Mouse (Mus musculus) midbrain, embryonic 10.5 days (tissue): ENCODE results near the gene Ngfr. TPM values are rescaled to one million over a fixed set of nuclear protein-coding genes. Genes with fewer than 3 reads are reported as not detected.
A peak's percentile ranks its signal among the peaks of the same experiment; 100 is the strongest.

Source experiments
- DNase-seq: peaks from one replicate; pipeline ENCODE4 v3.0.0-alpha.2; 2017; ENCODE audit warnings: low spot score
- H3K27ac ChIP-seq: fragments of 300-500 bp; sonication (generic); replicated peaks from 2 replicates; pipeline ENCODE4 v1.5.1; 2016; ENCODE audit warnings: mild to moderate bottlenecking
- H3K27me3 ChIP-seq: fragments of 300-500 bp; sonication (generic); 2 replicates; pipeline ENCODE4 v1.6.1; 2016; ENCODE audit warnings: low read depth, mild to moderate bottlenecking; ENCODE audit not compliant: poor library complexity, severe bottlenecking
- H3K36me3 ChIP-seq: fragments of 300-500 bp; sonication (generic); 2 replicates; pipeline ENCODE4 v1.6.1; 2016; ENCODE audit warnings: mild to moderate bottlenecking, moderate library complexity
- H3K4me1 ChIP-seq: fragments of 300-500 bp; sonication (generic); 2 replicates; pipeline ENCODE4 v1.6.1; 2016
- H3K4me3 ChIP-seq: fragments of 300-500 bp; sonication (generic); 2 replicates; pipeline ENCODE4 v1.5.1; 2016; ENCODE audit warnings: mild to moderate bottlenecking, moderate library complexity
- H3K9me3 ChIP-seq: fragments of 300-500 bp; sonication (generic); replicated peaks from 2 replicates; pipeline ENCODE4 v1.6.1; 2016; ENCODE audit warnings: mild to moderate bottlenecking
- WGBS: fragments of 180-500 bp; shearing (Covaris S2); methylation state at CpG from one replicate; pipeline ENCODE4 v1.1.7; 2016; 5-methylcytosine and 5-hydroxymethylcytosine counted together
- polyA plus RNA-seq: library from polyadenylated mRNA; unstranded; fragments of >200 nt; fragmentation: Nextera tagmentation; extraction: Ambion mirVana; gene quantifications from 2 replicates; pipeline ENCODE4 v1.2.1, GENCODE M21; 2016

The Ngfr gene
- polyA plus RNA-seq, 1 experiment from 2014 or later = 17.9 TPM

- no peaks in the 10 kb centered on the region; the same call in 1 of the 2 replicates for H3K4me1 ChIP-seq
- no peaks in the 10 kb centered on the region for H3K27me3 ChIP-seq
- no peak for DNase-seq
- no peaks in the 10 kb centered on the region for H3K36me3 ChIP-seq
- no peak overlapping the region for H3K27ac ChIP-seq
- no peak overlapping the region for H3K4me3 ChIP-seq
- WGBS = 89% methylated on average over 12 of the region's 12 CpGs
- no peaks in the 10 kb centered on the region for H3K9me3 ChIP-seq
Observed at GRCm38 (mm10) chr11:95550301-95551021, 37.1 kb downstream of the Ngfr start.

- peaks cover 6% of the 10 kb centered on the region for H3K4me1 ChIP-seq
- no peaks in the 10 kb centered on the region for H3K9me3 ChIP-seq
- H3K27me3 ChIP-seq = peaks cover under 1% of the 10 kb centered on the region; the same call in 1 of the 2 replicates
- H3K27ac ChIP-seq = no peak overlapping the region
- H3K4me3 ChIP-seq = no peak overlapping the region
- 69% methylated on average over 10 of the region's 10 CpGs for WGBS
- H3K36me3 ChIP-seq = no peaks in the 10 kb centered on the region
- DNase-seq = no peak
Observed at GRCm38 (mm10) chr11:95546021-95546782, 41.3 kb downstream of the Ngfr start.

DNA sequence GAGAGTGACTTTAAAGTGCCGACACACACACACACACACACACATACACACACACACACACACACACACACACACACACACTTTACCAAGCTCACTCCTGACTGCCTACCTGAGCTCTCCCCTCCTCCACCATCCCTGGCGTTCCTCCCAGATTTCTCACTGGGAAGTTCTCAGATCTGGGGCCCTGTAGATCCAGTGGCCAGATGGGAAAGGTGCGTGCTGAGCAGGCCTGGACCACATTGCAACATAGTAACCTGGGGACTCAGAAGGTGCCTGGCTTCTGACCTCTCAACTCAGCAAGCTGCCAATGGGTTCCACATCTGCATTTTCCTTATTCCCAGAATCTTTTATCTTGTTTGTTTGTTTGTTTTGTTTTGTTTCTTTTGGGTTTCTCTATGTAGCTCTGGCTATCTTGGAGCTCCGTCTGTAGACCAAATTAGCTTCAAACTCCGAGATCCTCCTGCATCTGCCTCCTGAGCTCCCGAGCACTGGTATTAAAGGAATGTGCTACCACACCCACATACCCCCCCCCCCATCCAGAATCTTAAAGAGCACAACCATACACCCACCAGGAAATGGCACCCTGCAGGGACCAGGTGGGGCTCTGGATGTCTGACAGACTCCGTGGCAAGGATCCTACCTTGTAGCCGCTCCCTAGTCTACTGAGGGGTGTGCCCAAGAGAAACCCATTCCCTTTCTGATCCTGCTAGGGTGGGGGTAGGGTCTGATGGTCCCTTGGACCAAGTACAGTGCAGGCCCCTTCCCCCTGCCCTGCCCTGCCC lies 42.8 kb downstream of the Ngfr start:
- WGBS = 87% methylated on average over 8 of the region's 8 CpGs
- no peaks in the 10 kb centered on the region for H3K36me3 ChIP-seq
- peaks cover 15% of the 10 kb centered on the region for H3K27me3 ChIP-seq
- H3K27ac ChIP-seq = 0 out of 2 replicates have a peak overlapping the region, but pooled peaks have one; percentile 9
- no peak for DNase-seq
- H3K4me3 ChIP-seq = no peak overlapping the region
- H3K9me3 ChIP-seq = no peaks in the 10 kb centered on the region
- H3K4me1 ChIP-seq = peaks cover 20% of the 10 kb centered on the region

DNA sequence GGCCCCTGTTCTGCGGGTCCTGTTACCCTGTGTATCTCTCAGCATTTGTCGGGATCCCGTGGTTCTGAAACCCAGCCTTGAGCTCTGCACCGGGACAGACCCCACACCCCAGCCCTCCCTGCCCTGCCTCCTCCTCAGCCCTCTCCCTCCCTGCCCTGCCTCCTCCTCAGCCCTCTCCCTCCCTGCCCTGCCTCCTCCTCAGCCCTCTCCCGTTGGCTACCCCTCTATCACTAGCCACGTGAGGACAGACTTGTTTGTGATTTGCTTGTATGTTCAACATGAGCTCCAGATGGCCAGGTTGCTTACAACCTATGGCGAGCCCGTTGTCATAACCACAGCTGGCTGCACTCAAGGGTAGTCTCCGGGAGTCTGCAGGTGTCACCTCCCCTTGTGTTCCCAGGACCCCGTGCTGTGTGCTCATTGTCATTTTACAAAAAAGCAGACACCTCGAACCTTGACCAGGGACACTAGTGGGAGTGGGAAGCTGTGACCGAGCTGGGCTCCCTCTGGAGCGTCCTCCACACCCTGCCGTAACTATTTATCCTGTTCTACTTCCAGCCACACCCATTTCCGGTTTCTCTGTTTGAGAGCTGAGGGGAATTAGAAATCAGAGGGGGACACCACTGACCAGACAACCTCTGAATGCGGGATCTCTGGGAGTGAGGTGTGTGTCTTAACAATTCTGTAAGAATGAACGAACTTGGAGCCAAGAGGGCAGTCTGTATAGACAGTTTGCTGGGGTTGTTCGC lies 46.7 kb downstream of the Ngfr start:
- H3K4me1 ChIP-seq = peaks cover 31% of the 10 kb centered on the region
- 39% methylated on average over 18 of the region's 18 CpGs for WGBS
- no peaks in the 10 kb centered on the region for H3K9me3 ChIP-seq
- H3K4me3 ChIP-seq = no peak overlapping the region
- H3K27me3 ChIP-seq = peaks cover 18% of the 10 kb centered on the region
- H3K36me3 ChIP-seq = no peaks in the 10 kb centered on the region
- no peak for DNase-seq
- peak overlapping the region; percentile 30; the same call in 1 of the 2 replicates for H3K27ac ChIP-seq

DNA sequence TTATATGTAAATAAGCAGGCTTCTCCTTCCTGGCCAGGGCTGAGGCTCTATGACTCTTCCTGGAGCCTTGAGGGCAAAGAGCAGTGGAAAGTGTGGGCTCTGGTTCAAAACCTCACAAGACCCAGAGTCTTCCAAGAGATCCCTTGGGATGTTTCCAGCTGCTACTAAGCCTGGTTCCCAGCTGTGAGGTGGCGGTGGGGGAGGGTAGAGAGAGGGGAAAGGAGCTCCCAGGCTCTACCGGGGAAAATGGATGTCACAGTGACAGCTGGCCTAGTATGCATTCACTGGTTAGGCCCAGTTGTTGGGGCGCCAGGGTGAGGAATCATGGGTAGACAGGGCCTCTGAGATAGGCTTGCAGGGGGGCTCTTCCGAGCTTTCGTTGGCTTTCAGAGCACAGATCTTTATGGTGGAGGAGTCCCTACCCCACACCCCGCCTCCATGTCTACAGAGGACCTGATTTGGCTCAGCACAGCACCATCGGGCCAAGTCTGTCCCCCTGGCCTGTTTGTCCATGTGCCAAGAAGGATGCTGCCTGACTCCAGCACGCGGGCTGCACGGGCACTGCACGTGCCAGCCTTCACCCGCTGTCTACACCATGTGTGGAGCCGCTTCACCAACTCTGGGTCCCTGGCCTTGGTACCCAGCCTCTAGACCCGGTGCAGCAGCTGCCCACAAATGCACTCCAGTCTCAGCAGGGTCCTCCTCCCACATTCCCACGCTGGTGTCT lies 49.0 kb downstream of the Ngfr start:
- H3K27ac ChIP-seq = peak overlapping the region; percentile 34; the same call in 1 of the 2 replicates
- WGBS = 78% methylated on average over 15 of the region's 15 CpGs
- H3K4me1 ChIP-seq = peaks cover 44% of the 10 kb centered on the region
- DNase-seq = no peak
- H3K9me3 ChIP-seq = no peaks in the 10 kb centered on the region
- no peaks in the 10 kb centered on the region for H3K36me3 ChIP-seq
- peaks cover 36% of the 10 kb centered on the region for H3K27me3 ChIP-seq
- no peak overlapping the region for H3K4me3 ChIP-seq

DNA sequence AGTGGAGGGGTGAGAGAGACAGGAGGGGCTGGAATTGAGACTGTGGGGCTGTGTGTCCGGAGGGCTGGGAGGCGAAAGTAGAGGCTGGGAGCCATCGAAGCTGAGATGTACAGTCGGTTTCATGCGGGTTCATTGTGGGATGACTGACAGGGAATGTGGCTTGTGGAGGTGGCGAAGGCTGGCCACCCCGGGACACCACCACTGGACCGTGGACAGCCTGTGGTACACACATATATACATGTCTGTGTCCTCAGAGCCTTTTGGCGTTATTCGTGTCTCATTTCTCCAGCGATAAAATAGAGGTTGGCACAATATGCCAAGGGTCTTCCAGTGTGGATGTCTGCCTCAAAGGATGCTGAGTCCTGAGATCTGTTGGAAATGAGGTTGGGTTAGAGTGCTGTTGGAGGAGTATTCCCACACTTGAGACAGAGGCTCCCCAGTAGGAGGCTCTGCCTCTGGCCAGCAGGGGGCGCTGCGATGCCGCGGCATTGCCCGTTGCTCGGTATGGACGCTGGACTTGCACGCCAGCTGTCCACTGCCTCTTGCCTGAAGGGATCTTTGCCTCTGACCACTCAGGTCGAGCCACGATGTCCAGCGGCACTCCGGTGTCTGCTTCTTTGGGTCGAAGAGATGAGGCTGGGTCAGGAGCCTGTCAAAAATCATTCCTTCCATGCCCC lies 53.9 kb downstream of the Ngfr start:
- no peaks in the 10 kb centered on the region for H3K36me3 ChIP-seq
- peaks cover 17% of the 10 kb centered on the region for H3K27me3 ChIP-seq
- H3K27ac ChIP-seq = peak overlapping the region; percentile 52; the same call in 1 of the 2 replicates
- peak; percentile 92 for DNase-seq
- WGBS = 22% methylated on average over 24 of the region's 24 CpGs
- no peaks in the 10 kb centered on the region for H3K9me3 ChIP-seq
- H3K4me1 ChIP-seq = peaks cover 22% of the 10 kb centered on the region
- peak overlapping the region; percentile 36 for H3K4me3 ChIP-seq

GRCm38 (mm10) chr11:95532353-95533072 lies 55.0 kb downstream of the Ngfr start:
- H3K9me3 ChIP-seq = no peaks in the 10 kb centered on the region
- H3K36me3 ChIP-seq = no peaks in the 10 kb centered on the region
- 79% methylated on average over 13 of the region's 13 CpGs for WGBS
- H3K27ac ChIP-seq = no peak overlapping the region
- DNase-seq = no peak
- H3K27me3 ChIP-seq = peaks cover 17% of the 10 kb centered on the region
- no peak overlapping the region for H3K4me3 ChIP-seq
- peaks cover 18% of the 10 kb centered on the region for H3K4me1 ChIP-seq

- 77% methylated on average over 3 of the region's 3 CpGs for WGBS
- DNase-seq = no peak
- Histone ChIP-seq H3K4me1 (no peaks in the 10 kb centered on the region), H3K36me3 (no peaks in the 10 kb centered on the region), H3K27ac (no peak overlapping the region), H3K27me3 (no peaks in the 10 kb centered on the region), H3K9me3 (no peaks in the 10 kb centered on the region), H3K4me3 (no peak overlapping the region)
Observed at GRCm38 (mm10) chr11:95528231-95528630, 59.3 kb downstream of the Ngfr start.

DNA sequence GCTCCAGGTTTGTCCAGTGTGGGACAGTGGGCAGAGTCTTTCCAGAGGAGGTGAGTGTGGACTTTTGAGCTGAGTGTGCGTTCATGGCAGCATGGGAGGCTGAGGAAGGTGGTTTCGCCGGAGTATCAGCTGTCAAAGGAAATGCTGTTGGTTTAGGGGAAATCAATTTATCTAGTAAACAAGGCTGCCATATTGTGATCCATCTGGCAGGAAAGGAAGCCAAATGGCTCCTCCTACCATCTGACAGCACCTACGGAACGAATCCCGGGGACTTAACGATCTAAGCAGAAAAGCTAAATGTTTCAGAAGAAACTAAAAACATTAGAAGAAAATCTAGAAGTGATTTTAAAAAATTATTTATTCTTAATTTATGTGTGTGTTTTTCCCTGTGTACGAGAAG lies 60.2 kb downstream of the Ngfr start:
- no peak overlapping the region for H3K4me3 ChIP-seq
- H3K36me3 ChIP-seq = no peaks in the 10 kb centered on the region
- peaks cover 7% of the 10 kb centered on the region; the same call in 1 of the 2 replicates for H3K27me3 ChIP-seq
- 92% methylated on average over 8 of the region's 8 CpGs for WGBS
- no peaks in the 10 kb centered on the region for H3K9me3 ChIP-seq
- H3K27ac ChIP-seq = no peak overlapping the region
- no peak for DNase-seq
- H3K4me1 ChIP-seq = no peaks in the 10 kb centered on the region

- Histone ChIP-seq H3K27me3 (peaks cover 56% of the 10 kb centered on the region), H3K4me3 (peak overlapping the region; percentile 48), H3K4me1 (peaks cover 42% of the 10 kb centered on the region), H3K9me3 (no peaks in the 10 kb centered on the region), H3K27ac (peak overlapping the region; percentile 3), H3K36me3 (no peaks in the 10 kb centered on the region)
- DNase-seq = peak; percentile 83
- under 1% methylated on average over 13 of the region's 13 CpGs for WGBS
Observed at GRCm38 (mm10) chr11:95521563-95521962, 66.0 kb downstream of the Ngfr start.
